Mouse (Mus musculus): ENCODE data around the gene Mrps27.

DNA sequence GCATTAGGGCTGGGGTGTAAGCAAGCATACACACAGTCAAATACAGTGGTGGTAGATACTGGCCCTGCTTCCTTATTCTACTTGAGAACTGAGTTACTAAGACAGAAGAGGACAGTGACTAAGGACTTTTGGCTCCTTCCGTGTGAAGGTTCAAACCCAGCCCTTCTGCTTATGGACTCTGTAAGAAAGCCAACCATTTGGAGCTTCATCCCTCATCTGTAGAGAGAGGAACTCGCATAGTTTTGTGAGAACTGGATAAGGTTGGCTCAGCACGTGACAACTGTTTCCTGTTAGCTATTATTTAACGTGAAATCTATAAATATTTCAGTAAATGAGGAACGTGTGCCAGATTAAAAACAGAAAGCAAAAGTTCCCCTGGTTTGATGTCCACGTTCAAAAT lies 7.1 kb upstream of the Mrps27 start:
- TF ChIP-seq GATA1 (IDR thresholded peaks at IDR 0.05; ENCODE audit: borderline replicate concordance, low read length) (no peak), FLI1 (IDR thresholded peaks at IDR 0.05; ENCODE audit: low read length) (no peak)
